Mouse (Mus musculus) small intestine, adult 2 months (tissue): ENCODE measurements around the gene Pa2g4. TPM values are rescaled to one million over a fixed set of nuclear protein-coding genes. Genes with fewer than 3 reads are reported as not detected.

Source experiments
- H3K27ac ChIP-seq: fragments of 200-500 bp; 2 replicates; pipeline ENCODE4 v1.5.1; 2012; ENCODE audit warnings: low read depth, low read length, control low read depth, inconsistent platforms; ENCODE audit not compliant: insufficient read depth
- H3K27me3 ChIP-seq: fragments of 200-500 bp; 2 replicates; pipeline ENCODE4 v1.6.1; 2012; ENCODE audit warnings: mild to moderate bottlenecking, moderate library complexity, low read length, inconsistent platforms; ENCODE audit not compliant: control insufficient read depth, insufficient read depth
- H3K36me3 ChIP-seq: fragments of 200-500 bp; 2 replicates; pipeline ENCODE4 v1.6.1; 2012; ENCODE audit warnings: mild to moderate bottlenecking, low read length, control low read depth, inconsistent platforms; ENCODE audit not compliant: control insufficient read depth, insufficient read depth
- H3K4me1 ChIP-seq: fragments of 200-500 bp; 2 replicates; pipeline ENCODE4 v1.6.1; 2012; ENCODE audit warnings: low read length, inconsistent platforms, mixed read lengths; ENCODE audit not compliant: control insufficient read depth, insufficient read depth, insufficient read length
- H3K4me3 ChIP-seq: fragments of 200-500 bp; 2 replicates; pipeline ENCODE4 v1.5.1; 2012; ENCODE audit warnings: low read depth, mild to moderate bottlenecking, control low read depth, inconsistent platforms, low read length, moderate library complexity
- CTCF ChIP-seq: fragments of 200-500 bp; IDR thresholded peaks from 2 replicates; pipeline ENCODE4 v1.5.1; 2012; ENCODE audit warnings: low read depth, mild to moderate bottlenecking, control low read depth, inconsistent platforms, low read length, moderate library complexity, mixed read lengths; ENCODE audit not compliant: insufficient replicate concordance, insufficient read length; ENCODE audit errors: extremely low read depth
- POLR2A ChIP-seq: fragments of 200-500 bp; IDR thresholded peaks from 2 replicates; pipeline ENCODE4 v1.6.1; 2012; ENCODE audit warnings: low read depth, mild to moderate bottlenecking, control low read depth, inconsistent platforms, low read length, moderate library complexity
- WGBS: fragments of 180-500 bp; shearing (Covaris S2); methylation state at CpG from one replicate; pipeline ENCODE4 v1.1.7; 2018; 5-methylcytosine and 5-hydroxymethylcytosine counted together
- polyA plus RNA-seq: library from polyadenylated mRNA; depleted of rRNA; stranded (reverse); fragments of >200 nt; gene quantifications from 2 replicates; pipeline ENCODE4 v1.2.3, GENCODE M21; 2012

The Pa2g4 gene
- polyA plus RNA-seq, 1 experiment: 6.9 TPM

DNA sequence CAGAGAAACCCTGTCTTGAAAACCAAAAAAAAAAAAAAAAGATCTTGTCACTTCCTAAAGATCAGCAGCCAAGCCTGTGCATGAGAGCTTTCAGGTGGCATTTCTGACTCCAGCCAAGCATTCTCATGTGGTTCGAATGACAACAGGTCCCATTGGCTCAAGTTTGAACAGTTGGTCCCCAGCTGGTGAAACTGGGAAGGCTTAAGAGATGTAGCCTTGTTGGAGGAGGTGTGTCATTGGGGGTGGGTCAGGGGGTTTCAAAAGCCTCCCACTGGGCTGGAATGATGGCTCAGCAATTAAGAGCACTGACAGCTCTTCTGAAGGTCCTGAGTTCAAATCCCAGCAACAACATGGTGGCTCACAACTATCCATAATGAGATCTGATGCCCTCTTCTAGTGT is 35.7 kb upstream of the Pa2g4 start:
- Histone ChIP-seq H3K36me3 (no peaks in the 10 kb centered on the region), H3K27ac (peak overlapping the region; percentile 88), H3K4me3 (no peak overlapping the region), H3K4me1 (peaks cover 31% of the 10 kb centered on the region; the same call in 1 of the 2 replicates), H3K27me3 (no peaks in the 10 kb centered on the region)
- no peak for TF ChIP-seq POLR2A
- no peak for TF ChIP-seq CTCF
- WGBS: 88% methylated on average over 1 of the region's 1 CpGs

DNA sequence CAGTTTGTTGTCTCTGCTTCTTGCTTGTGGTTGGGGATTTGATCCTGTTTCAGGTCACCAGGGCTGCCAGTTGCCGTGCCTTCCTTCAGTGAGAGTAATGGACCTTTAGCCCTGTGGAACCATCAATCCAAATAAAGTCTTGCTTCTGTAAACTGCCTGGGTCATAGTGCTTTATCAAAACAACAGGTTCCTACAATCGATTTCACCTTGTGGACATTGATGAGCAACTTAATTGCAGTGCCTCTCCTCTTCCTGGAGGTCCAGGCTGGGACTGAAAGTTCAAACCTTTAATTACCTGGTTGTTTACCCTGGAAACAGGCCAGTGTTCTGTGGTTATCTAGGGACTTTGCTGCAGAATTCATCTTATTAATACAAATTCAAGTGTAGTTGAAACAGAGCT is 32.7 kb upstream of the Pa2g4 start:
- no peak overlapping the region for H3K4me3 ChIP-seq
- 11% methylated on average over 2 of the region's 2 CpGs for WGBS
- no peaks in the 10 kb centered on the region for H3K36me3 ChIP-seq
- H3K27me3 ChIP-seq: no peaks in the 10 kb centered on the region
- peak overlapping the region; percentile 94 for H3K27ac ChIP-seq
- peaks cover 25% of the 10 kb centered on the region; the same call in 1 of the 2 replicates for H3K4me1 ChIP-seq
- TF ChIP-seq POLR2A: no peak
- no peak for TF ChIP-seq CTCF

DNA sequence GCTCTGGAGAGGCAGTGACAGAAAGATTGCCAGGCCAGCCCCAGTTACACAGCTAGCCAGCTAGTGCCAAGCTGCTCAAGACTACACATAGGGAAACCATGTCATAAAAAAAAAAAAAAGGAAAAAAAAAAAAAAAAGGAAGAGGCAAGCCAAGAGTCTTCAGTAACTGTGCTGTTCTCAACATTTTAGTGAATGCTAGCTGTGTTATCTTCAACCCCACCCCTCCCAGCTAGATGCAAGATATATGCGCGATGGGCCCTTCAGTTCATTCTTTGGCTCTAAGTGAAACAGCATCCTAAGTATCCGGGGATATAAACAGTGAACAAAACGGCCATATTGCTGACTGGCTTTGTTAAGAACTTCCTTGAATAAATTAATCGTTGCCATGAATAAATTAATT is 27.0 kb upstream of the Pa2g4 start:
- Histone ChIP-seq H3K36me3 (no peaks in the 10 kb centered on the region), H3K27me3 (no peaks in the 10 kb centered on the region), H3K27ac (no peak overlapping the region), H3K4me1 (peaks cover 3% of the 10 kb centered on the region; the same call in 1 of the 2 replicates), H3K4me3 (no peak overlapping the region)
- TF ChIP-seq CTCF (no peak), POLR2A (no peak)
- WGBS: 56% methylated on average over 5 of the region's 5 CpGs

DNA sequence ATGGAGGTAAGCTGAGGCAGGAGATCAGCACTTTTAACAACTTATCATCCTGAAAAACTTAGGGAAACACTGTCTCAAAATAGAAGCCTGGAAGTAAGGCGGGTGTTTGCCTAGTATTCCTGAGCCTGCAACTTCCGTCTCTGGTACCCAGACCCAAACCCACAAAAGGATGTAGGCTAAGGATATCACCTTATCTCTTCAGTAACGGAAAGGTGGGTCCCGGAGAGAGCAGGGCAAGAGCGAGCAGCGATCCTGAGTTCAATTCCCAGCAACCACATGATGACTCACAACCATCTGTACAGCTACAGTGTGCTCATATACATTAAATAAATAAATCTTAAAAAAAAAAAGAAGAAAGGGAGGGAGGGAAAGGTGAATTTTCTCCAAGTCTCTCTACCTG is 25.6 kb upstream of the Pa2g4 start:
- WGBS: 80% methylated on average over 6 of the region's 6 CpGs
- Histone ChIP-seq H3K4me1 (peaks cover 2% of the 10 kb centered on the region; the same call in 1 of the 2 replicates), H3K4me3 (no peak overlapping the region), H3K27me3 (no peaks in the 10 kb centered on the region), H3K36me3 (0 out of 2 replicates have a peak, but pooled peaks cover 2% of the 10 kb centered on the region), H3K27ac (no peak overlapping the region)
- TF ChIP-seq POLR2A (no peak), CTCF (no peak)

DNA sequence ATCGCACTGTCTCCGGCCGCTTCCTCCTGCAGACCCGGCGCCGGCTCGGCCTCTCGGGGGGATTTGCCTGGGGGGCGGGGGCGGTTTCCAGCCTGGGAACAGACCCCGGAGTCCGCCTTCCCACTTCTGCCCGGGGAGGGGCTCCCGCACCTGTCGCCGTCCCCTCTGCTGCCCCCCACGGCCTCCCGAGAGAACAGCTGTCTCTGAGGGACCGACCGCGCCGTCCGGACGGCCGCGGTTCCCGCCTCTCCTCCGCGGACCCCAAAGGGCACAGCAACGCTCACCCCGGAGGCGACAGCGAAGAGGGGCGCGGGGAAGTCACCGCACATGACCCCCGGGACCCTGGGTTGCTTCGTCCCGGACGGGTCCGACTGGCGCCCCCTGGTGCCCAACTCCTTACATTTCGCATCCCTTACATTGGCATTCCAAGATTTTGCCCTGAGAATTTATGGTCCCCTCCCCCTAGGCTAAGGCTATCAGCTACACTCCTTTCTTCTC is 24.5 kb upstream of the Pa2g4 start:
- no peaks in the 10 kb centered on the region for H3K27me3 ChIP-seq
- peaks cover 10% of the 10 kb centered on the region; the same call in 1 of the 2 replicates for H3K4me1 ChIP-seq
- H3K4me3 ChIP-seq: peak overlapping the region; percentile 88
- peaks cover 7% of the 10 kb centered on the region for H3K36me3 ChIP-seq
- H3K27ac ChIP-seq: peak overlapping the region; percentile 95
- no peak for TF ChIP-seq POLR2A
- TF ChIP-seq CTCF: peak; percentile 93
- under 1% methylated on average over 43 of the region's 43 CpGs for WGBS

DNA sequence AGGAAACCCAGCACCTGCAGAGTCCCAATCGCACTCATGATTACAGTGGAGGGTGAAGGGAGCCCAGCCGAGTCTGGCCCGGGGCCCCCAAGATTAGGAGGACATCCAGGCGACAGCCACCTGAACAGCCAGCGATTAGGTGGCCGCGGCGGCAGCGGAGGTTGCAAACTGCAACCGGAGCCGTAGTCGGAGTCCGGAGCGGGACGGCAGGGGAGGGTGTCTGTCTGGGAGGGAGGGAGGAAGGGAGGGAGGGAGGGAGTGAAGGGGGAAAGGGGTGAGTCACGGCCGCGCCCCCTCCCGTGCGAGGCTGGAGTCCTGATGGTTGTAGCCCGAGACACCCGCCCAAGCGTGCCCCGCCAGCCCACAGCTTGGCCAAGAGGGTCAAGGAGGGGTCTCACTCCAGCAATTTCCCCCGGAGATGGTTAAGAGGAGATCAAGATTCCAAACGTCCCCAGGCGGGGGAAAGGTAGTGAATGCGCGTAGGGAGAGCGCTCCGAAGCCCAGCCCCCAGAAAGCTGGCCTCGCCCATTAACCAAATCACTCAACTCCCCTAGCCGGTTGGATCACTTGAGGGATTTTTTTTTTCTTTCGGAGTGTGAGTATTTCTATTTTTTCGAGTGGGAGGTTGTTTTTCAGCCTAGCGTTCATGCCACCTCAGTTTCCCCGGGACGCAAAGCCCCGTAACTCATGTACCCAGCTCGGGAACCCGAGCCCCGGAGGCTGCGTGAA is 23.8 kb upstream of the Pa2g4 start, which contains the start of gene Erbb3:
Gene Erbb3, minus strand, starts transcription at position 189 of the 729 bp plus-strand sequence.
- Histone ChIP-seq H3K4me3 (peak within 1 kb of the TSS; percentile 88), H3K27ac (peak within 1 kb of the TSS; percentile 95), H3K4me1 (peaks cover 10% of the 10 kb centered on the region; the same call in 1 of the 2 replicates), H3K36me3 (peaks cover 11% of the 10 kb centered on the region), H3K27me3 (no peaks in the 10 kb centered on the region)
- WGBS: under 1% methylated on average over 43 of the region's 43 CpGs
- no peak for TF ChIP-seq CTCF
- TF ChIP-seq POLR2A: peak; percentile 84

DNA sequence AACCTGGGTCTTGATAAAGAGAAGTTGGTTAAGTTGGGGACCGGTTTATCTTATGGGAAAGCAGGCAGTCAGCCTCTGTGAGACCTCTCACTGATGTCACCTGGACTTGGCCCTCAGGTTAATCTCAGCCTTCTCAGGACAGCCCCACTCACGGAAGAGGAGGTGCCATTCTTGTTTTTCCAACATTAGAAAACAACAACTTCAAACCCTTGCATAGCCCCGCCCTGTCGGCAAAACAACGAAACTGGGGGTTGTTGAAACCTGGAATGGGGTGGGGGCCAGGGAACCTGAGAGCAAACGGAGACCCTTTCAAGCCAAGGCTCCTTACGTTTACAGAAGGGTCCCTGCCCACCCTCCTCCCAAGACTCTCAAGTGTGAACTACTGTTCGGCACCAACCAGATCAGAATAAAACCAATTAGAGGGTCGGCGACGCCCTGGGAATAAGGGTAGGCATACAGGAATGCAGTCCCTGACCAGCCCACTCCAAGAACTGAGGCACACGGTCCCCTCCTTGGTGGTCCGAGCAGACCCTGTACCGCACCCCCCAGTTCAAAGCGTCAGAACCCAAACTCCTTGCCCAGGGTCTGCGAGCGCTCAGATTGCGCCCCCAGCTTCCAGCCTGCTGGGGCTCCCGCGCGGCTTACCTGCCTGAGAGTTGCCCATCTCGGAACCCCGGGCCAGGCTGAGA is 23.1 kb upstream of the Pa2g4 start:
- no peak; the same call in 1 of the 2 replicates for TF ChIP-seq POLR2A
- no peak for TF ChIP-seq CTCF
- Histone ChIP-seq H3K27me3 (no peaks in the 10 kb centered on the region), H3K4me1 (peaks cover 13% of the 10 kb centered on the region; the same call in 1 of the 2 replicates), H3K27ac (peak overlapping the region; percentile 95), H3K36me3 (peaks cover 16% of the 10 kb centered on the region), H3K4me3 (peak overlapping the region; percentile 88)
- 3% methylated on average over 23 of the region's 23 CpGs for WGBS
